Mouse (Mus musculus) forebrain, embryonic 15.5 days (tissue): ENCODE data around the gene 1110059E24Rik. TPM values are rescaled to one million over a fixed set of nuclear protein-coding genes. Genes with fewer than 3 reads are reported as not detected.
"Not testable (repeated sequence)": the region's sequence is repeated elsewhere in the genome, so short reads cannot be mapped to it uniquely, and the experiment has no call there.

Experiments used
- ATAC-seq: fragments of 200-750 bp; cut with Nextera tagmentation; replicated peaks from 2 replicates; pipeline ENCODE4 v1.8.0; 2017; ENCODE audit warnings: mild to moderate bottlenecking, moderate TSS enrichment, moderate library complexity
- H3K27ac ChIP-seq: fragments of 300-500 bp; sonication (generic); replicated peaks from 2 replicates; pipeline ENCODE4 v1.5.1; 2015; ENCODE audit warnings: mild to moderate bottlenecking, inconsistent platforms
- H3K27me3 ChIP-seq: fragments of 300-500 bp; sonication (generic); 2 replicates; pipeline ENCODE4 v1.6.1; 2015; ENCODE audit warnings: inconsistent platforms
- H3K36me3 ChIP-seq: fragments of 300-500 bp; sonication (generic); 2 replicates; pipeline ENCODE4 v1.6.1; 2015; ENCODE audit warnings: mild to moderate bottlenecking, inconsistent platforms
- H3K4me1 ChIP-seq: fragments of 300-500 bp; sonication (generic); 2 replicates; pipeline ENCODE4 v1.6.1; 2015; ENCODE audit warnings: inconsistent platforms
- H3K4me2 ChIP-seq: fragments of 300-500 bp; sonication (generic); replicated peaks from 2 replicates; pipeline ENCODE4 v1.6.1; 2015; ENCODE audit warnings: mild to moderate bottlenecking, inconsistent platforms
- H3K4me3 ChIP-seq: fragments of 300-500 bp; sonication (generic); 2 replicates; pipeline ENCODE4 v1.5.1; 2015; ENCODE audit warnings: mild to moderate bottlenecking, inconsistent platforms
- H3K9ac ChIP-seq: fragments of 300-500 bp; sonication (generic); replicated peaks from 2 replicates; pipeline ENCODE4 v1.6.1; 2015; ENCODE audit warnings: mild to moderate bottlenecking, inconsistent platforms
- H3K9me3 ChIP-seq: fragments of 300-500 bp; sonication (generic); 2 replicates; pipeline ENCODE4 v1.6.1; 2016; ENCODE audit warnings: inconsistent platforms
- WGBS: fragments of 180-500 bp; shearing (Covaris S2); methylation state at CpG from one replicate; pipeline ENCODE4 v1.1.7; 2015; ENCODE audit warnings: mixed read lengths; 5-methylcytosine and 5-hydroxymethylcytosine counted together
- polyA plus RNA-seq: library from polyadenylated mRNA; unstranded; fragments of >200 nt; fragmentation: Nextera tagmentation; extraction: Ambion mirVana; gene quantifications from 2 replicates; pipeline ENCODE4 v1.2.1, GENCODE M21; 2015

Gene 1110059E24Rik
- polyA plus RNA-seq, 1 experiment from 2014 or later: 57.7 TPM

DNA sequence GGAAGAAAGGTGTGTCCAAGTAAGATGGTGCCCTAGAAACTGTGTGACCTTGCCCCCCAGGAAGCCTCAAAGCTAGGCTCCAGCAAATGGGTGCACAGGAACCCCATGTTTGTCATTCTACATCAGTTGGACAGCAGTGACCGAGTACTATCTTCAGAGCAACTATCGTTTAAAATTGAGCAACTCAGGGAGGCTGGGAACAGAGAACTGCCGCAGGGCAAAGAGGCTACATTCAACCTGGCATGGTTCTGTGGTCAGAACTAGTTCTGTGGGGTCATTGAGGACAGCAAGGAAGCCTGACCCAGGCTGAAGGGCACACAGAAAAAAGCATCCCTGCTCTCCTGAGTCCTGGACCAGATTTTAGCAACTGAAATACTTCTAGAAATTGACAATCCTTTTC is 37.0 kb downstream of the 1110059E24Rik start:
- H3K27ac ChIP-seq: no peak overlapping the region
- no peak overlapping the region for H3K9ac ChIP-seq
- no peak overlapping the region for H3K4me3 ChIP-seq
- H3K36me3 ChIP-seq: no peaks in the 10 kb centered on the region
- WGBS: 94% methylated on average over 3 of the region's 3 CpGs
- H3K4me1 ChIP-seq: peaks cover 10% of the 10 kb centered on the region
- no peaks in the 10 kb centered on the region for H3K27me3 ChIP-seq
- H3K9me3 ChIP-seq: no peaks in the 10 kb centered on the region
- ATAC-seq: no peak
- H3K4me2 ChIP-seq: no peak overlapping the region

DNA sequence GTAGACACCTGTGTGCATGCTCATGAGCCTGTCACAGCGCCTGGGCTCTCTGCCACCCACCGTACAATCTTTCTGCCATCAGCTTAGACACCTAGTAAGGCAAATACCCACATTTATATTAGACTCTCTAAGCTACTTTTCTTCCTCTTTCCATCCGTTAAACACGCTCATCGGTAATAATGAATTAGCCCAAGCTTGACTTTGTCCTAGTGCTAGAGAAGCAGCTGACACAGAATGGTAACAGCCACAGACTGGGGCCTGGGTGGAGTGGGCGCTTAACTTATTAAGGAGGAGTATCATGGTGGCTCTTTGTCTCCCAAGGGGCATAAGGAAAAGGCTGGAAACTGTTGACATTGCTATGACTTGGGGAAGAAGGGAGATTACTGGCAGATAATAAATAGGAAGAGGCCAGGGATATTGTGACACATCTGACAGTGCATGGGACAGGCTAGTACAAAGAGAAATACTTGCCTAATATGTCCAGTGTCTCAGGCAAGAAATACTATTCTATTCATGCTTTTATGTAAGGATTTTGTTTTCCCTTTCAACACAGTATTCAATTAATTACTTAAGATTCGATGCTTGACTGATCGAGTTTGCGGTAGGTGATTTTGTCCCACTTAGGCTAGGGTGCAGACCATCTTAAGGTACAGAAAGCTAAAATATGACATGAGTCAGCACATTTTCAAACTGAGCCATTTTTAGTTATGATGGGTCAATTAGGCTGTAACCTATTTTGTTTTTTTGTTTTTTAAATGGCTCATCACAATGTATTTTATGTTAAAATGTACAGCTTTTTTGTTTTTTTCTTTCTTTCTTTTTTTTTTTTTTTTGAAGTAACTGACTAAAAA is 40.8 kb downstream of the 1110059E24Rik start:
- Histone ChIP-seq H3K27me3 (no peaks in the 10 kb centered on the region), H3K9me3 (no peaks in the 10 kb centered on the region), H3K9ac (no peak overlapping the region), H3K4me1 (peaks cover 10% of the 10 kb centered on the region), H3K4me3 (no peak overlapping the region), H3K36me3 (no peaks in the 10 kb centered on the region), H3K27ac (no peak overlapping the region), H3K4me2 (no peak overlapping the region)
- no peak for ATAC-seq
- 37% methylated on average over 9 of the region's 9 CpGs for WGBS

DNA sequence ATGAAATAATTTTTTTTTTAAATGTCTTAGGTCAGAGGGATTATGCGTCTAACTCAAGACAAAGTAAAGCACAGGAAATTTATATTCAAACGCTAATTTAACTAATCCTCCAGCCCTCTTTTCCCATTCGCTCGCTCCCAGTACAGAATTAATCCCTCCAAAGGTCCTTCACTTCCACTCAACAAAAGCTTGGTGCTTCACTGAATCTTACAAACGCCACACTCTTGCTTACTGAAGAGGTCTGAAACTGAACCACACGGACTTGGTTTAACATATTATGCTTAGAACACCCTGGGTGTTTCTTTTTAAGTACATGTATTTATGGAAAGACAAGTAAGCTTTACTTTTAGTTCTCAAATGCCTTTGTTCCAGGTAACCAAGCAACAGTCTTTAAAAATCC is 41.5 kb downstream of the 1110059E24Rik start:
- no peak overlapping the region for H3K4me3 ChIP-seq
- H3K27ac ChIP-seq: no peak overlapping the region
- no peaks in the 10 kb centered on the region for H3K36me3 ChIP-seq
- ATAC-seq: no peak
- H3K9ac ChIP-seq: no peak overlapping the region
- H3K4me2 ChIP-seq: no peak overlapping the region
- WGBS: 10% methylated on average over 6 of the region's 6 CpGs
- H3K9me3 ChIP-seq: no peaks in the 10 kb centered on the region
- H3K27me3 ChIP-seq: no peaks in the 10 kb centered on the region
- peaks cover 10% of the 10 kb centered on the region for H3K4me1 ChIP-seq

DNA sequence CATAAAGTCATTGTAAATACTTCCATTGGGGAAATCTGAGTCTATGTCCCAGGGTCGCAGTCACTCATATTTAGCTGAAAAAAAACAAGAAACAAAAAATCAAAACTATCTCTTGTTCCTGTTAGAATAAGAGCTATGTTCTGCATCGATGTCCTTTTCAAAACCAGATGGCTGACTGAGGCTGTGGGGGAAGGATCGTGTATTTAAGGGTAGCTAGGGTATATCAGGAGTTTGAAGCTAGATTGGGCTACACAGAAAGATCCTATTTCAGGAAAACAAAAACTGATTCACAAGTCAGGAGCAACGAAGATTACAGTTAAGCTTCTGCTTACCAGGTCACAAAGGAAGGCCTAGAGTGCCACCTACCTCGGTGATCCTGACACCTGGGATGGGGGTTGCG is 42.5 kb downstream of the 1110059E24Rik start:
- H3K27me3 ChIP-seq: no peaks in the 10 kb centered on the region
- H3K36me3 ChIP-seq: no peaks in the 10 kb centered on the region
- no peaks in the 10 kb centered on the region for H3K9me3 ChIP-seq
- WGBS: 75% methylated on average over 6 of the region's 6 CpGs
- no peak overlapping the region for H3K9ac ChIP-seq
- no peak overlapping the region for H3K27ac ChIP-seq
- H3K4me1 ChIP-seq: peaks cover 10% of the 10 kb centered on the region
- H3K4me2 ChIP-seq: no peak overlapping the region
- no peak overlapping the region for H3K4me3 ChIP-seq
- ATAC-seq: no peak

DNA sequence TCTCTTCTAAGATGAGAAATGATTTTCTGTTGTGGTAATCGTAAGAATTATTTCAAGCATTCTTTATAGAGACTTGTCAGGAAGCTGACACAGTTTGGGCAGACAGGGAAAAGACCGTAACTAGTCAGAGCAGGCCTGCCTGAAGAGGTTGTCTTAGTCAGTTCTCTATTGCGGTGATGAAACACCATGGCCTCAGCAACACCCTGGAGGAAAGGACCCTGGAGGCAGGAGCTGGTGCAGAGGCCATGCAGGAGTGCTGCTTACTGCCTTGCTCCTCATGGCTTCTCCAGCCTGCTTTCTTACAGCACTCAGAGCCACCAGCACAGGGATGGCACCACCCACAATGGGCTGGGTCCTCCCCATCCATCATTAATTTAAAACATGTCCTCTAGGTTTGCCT is 47.5 kb downstream of the 1110059E24Rik start:
- H3K9ac ChIP-seq: no peak overlapping the region
- H3K4me2 ChIP-seq: no peak overlapping the region
- H3K27me3 ChIP-seq: no peaks in the 10 kb centered on the region
- H3K27ac ChIP-seq: no peak overlapping the region
- H3K4me1 ChIP-seq: 0 out of 2 replicates have a peak, but pooled peaks cover 4% of the 10 kb centered on the region
- no peaks in the 10 kb centered on the region for H3K9me3 ChIP-seq
- H3K36me3 ChIP-seq: no peaks in the 10 kb centered on the region
- no peak overlapping the region for H3K4me3 ChIP-seq
- no peak for ATAC-seq
- 98% methylated on average over 3 of the region's 3 CpGs for WGBS

DNA sequence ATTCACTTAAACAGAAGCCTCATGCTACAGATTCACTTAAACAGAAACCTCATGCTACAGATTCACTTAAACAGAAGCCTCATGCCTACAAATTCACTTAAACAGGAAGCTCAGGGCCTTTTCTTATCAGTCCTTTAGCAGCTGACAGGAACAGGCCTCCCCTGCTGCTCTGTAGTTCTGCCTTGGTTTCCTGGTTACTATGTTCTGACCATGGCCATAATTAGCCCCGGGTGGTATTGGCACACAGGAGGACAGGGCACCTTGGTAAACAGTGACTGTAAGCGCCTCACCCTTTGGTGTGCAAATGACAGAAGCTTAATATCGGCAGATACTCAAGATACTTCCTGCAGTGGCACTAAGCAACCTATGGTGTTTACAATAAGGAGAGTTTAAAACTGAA is 48.9 kb downstream of the 1110059E24Rik start:
- Histone ChIP-seq H3K9ac (no peak overlapping the region), H3K27ac (no peak overlapping the region), H3K4me1 (peaks cover 12% of the 10 kb centered on the region; the same call in 1 of the 2 replicates), H3K27me3 (no peaks in the 10 kb centered on the region), H3K9me3 (no peaks in the 10 kb centered on the region), H3K4me2 (no peak overlapping the region), H3K36me3 (no peaks in the 10 kb centered on the region), H3K4me3 (no peak overlapping the region)
- 71% methylated on average over 3 of the region's 3 CpGs for WGBS
- no peak for ATAC-seq

DNA sequence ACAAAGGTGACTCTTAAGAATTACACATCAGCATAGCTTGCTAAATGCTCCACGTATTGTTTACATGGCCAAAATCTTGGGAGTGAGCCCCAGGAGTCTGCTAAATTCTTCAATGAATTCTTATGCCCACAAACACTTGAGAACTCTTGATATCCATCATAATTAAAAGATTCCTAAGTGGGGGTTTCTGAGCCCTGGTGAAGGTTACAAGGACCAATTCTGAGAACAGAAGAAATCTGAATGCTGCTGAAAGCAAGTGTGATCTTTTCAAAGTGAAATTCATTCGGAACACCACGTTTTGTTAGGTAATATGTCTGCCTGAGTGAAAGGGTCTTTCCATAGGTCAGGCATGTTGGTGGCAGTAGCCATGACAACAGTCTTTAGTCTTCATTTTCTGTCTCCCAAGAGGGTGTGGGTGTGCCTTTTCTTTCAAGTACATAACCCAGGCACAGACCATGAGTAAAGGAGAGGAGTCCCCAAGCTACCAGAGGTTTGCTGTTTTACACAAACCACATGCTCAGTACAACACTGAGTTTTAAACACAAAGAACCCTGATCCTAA is 51.2 kb downstream of the 1110059E24Rik start:
- Histone ChIP-seq H3K4me1 (peaks cover 12% of the 10 kb centered on the region; the same call in 1 of the 2 replicates), H3K4me3 (no peak overlapping the region), H3K36me3 (no peaks in the 10 kb centered on the region), H3K9ac (no peak overlapping the region), H3K4me2 (no peak overlapping the region), H3K27ac (no peak overlapping the region), H3K9me3 (no peaks in the 10 kb centered on the region), H3K27me3 (no peaks in the 10 kb centered on the region)
- ATAC-seq: no peak
- 15% methylated on average over 3 of the region's 3 CpGs for WGBS

DNA sequence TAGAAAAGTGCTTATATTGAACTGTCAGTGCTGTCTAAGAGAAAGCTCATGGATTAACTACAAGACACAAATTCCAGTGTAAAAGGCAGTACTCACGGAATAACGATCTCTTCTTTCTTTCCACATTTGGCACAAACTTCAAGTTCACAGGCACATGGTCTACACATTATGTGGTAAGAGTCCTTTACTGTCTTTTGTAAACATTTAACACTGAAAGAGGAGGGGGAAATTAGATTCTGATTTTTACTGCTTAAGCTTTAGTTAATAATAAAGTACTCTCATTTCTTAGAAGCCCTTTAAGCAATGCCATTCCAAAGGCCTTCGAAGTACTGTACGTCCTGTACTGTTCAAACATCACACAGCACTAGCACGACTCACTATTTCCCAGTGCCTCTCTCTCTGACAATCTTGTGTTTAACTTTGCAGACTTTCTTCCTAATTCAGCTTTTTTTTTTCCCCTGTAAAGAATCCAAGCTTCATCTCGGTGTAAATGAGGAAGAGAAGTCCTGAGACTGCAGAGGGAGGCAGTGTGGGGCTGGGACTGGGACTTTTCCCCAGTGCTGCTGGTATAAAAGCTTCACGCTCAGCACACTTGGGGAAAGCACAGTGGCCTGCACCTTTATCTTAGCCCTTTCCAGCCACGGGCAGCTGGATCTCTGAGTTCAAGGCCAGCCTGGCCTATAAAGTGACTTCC is 54.0 kb downstream of the 1110059E24Rik start:
- H3K27me3 ChIP-seq: no peaks in the 10 kb centered on the region
- H3K27ac ChIP-seq: no peak overlapping the region
- H3K9me3 ChIP-seq: no peaks in the 10 kb centered on the region
- no peak for ATAC-seq
- no peak overlapping the region for H3K4me2 ChIP-seq
- H3K36me3 ChIP-seq: no peaks in the 10 kb centered on the region
- 43% methylated on average over 8 of the region's 8 CpGs for WGBS
- peaks cover 12% of the 10 kb centered on the region; the same call in 1 of the 2 replicates for H3K4me1 ChIP-seq
- H3K9ac ChIP-seq: no peak overlapping the region
- H3K4me3 ChIP-seq: no peak overlapping the region

DNA sequence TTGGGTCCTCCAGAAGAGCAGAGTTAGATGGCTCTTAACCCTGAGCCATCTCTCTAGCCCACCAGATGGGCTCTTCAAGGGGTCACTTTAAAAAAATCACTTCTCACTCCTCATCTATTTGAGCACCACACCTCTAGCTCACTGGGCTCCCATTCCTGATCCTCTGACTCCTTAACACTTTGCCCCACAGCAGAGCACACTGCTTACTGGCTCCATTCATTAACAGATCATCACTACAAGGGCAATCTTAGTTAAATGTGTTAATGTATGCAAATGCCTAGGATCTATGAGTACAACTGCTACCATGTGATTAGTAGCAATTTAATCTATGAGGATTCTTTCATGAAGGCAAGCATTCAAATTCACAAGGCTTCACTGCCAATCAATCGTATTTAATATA is 58.1 kb downstream of the 1110059E24Rik start:
- Histone ChIP-seq H3K4me3 (no peak overlapping the region), H3K36me3 (no peaks in the 10 kb centered on the region), H3K9me3 (no peaks in the 10 kb centered on the region), H3K4me1 (peaks cover 6% of the 10 kb centered on the region; the same call in 1 of the 2 replicates), H3K4me2 (no peak overlapping the region), H3K27me3 (no peaks in the 10 kb centered on the region), H3K9ac (no peak overlapping the region), H3K27ac (no peak overlapping the region)
- whole genome bisulfite sequencing: 59% methylated on average over 1 of the region's 1 CpGs
- no peak; the same call in 1 of the 2 replicates for ATAC-seq

DNA sequence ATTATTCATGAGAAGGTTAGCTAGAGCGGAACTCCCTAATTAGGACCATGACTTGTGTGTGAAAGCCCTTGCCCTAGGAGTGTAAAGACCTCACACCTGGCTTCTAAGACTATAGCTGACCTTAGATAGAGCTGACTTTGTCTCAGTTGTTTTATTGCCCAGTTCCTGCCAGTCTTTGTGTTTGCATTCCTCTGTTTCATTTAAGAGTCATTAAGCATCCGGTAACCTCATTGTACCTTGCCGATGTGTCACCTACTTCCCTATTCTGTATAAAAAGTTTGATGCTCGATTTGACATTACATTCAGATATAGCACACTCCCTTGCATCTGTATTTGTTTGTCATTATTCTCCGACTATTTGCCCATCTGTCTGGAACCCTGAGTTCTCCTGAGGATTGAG is 60.6 kb downstream of the 1110059E24Rik start:
- H3K4me3 ChIP-seq, H3K27me3 ChIP-seq, H3K9me3 ChIP-seq, H3K27ac ChIP-seq, H3K4me2 ChIP-seq, ATAC-seq, H3K4me1 ChIP-seq, H3K9ac ChIP-seq, H3K36me3 ChIP-seq: not testable (repeated sequence)
- 87% methylated on average over 5 of the region's 5 CpGs for WGBS

DNA sequence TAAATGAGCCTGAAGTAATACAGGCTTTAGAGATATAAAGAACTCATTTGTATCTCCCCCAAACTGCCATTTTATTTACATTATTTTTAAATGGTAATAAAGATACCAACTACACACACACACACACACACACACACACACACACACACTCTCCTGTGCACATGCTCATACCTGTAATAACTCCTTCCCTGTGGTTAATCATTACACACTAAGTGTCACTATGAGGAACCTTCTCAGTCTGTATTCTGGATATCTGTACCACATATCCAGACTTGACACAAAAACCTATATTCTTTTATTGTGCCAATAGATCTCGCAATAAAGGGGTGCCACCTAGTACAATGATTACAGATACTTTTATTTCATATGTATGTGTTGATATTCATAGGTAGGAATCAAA is 62.9 kb downstream of the 1110059E24Rik start:
- no peak overlapping the region for H3K4me2 ChIP-seq
- H3K4me1 ChIP-seq: no peaks in the 10 kb centered on the region
- no peak for ATAC-seq
- H3K36me3 ChIP-seq: no peaks in the 10 kb centered on the region
- H3K27ac ChIP-seq: no peak overlapping the region
- WGBS: 92% methylated on average over 1 of the region's 1 CpGs
- H3K27me3 ChIP-seq: no peaks in the 10 kb centered on the region
- no peak overlapping the region for H3K4me3 ChIP-seq
- no peaks in the 10 kb centered on the region for H3K9me3 ChIP-seq
- H3K9ac ChIP-seq: no peak overlapping the region

DNA sequence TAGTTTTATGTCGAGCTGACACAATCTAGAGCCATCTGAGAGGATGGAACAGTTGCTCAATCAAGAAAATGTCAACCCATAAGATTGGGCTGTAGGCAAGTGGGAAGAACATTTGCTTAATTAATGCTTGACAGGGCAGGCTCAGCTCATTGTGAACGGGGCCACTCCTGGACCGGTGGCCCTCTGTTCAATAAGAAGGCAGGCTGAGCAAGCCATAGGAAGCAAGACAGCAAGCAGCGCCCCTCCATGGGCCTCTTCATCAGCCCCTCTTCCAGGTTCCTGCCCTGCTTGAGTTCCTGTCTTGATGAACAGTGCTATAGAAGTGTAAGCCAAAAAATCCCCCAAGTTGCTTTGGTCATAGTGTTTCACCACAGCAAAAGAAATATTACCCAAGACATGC is 65.2 kb downstream of the 1110059E24Rik start:
- no peaks in the 10 kb centered on the region for H3K27me3 ChIP-seq
- 67% methylated on average over 4 of the region's 4 CpGs for WGBS
- H3K36me3 ChIP-seq: no peaks in the 10 kb centered on the region
- no peak overlapping the region for H3K4me3 ChIP-seq
- no peak for ATAC-seq
- H3K9me3 ChIP-seq: no peaks in the 10 kb centered on the region
- H3K4me2 ChIP-seq: no peak overlapping the region
- no peaks in the 10 kb centered on the region for H3K4me1 ChIP-seq
- no peak overlapping the region for H3K27ac ChIP-seq
- no peak overlapping the region for H3K9ac ChIP-seq
